Mouse (Mus musculus): Measurements from ENCODE around the gene Epn3.

Gene Epn3

GRCm38 (mm10) chr11:94471740-94472584 is 27.8 kb downstream of the Epn3 start:
- DNase-seq (ENCODE audit: extremely low spot score, low read depth, low spot score): no peak

GRCm38 (mm10) chr11:94470391-94470790 is 29.4 kb downstream of the Epn3 start:
- no peak for DNase-seq (ENCODE audit: extremely low spot score, low read depth, low spot score)

GRCm38 (mm10) chr11:94469136-94470064 is 30.4 kb downstream of the Epn3 start:
- no peak for DNase-seq (ENCODE audit: extremely low spot score, low read depth, low spot score)

- DNase-seq (ENCODE audit: extremely low spot score, low read depth, low spot score): no peak
Measured at GRCm38 (mm10) chr11:94468582-94469064, 31.2 kb downstream of the Epn3 start.

GRCm38 (mm10) chr11:94466333-94466855 is 33.4 kb downstream of the Epn3 start:
- DNase-seq (ENCODE audit: extremely low spot score, low read depth, low spot score): no peak

GRCm38 (mm10) chr11:94464170-94464569 is 35.6 kb downstream of the Epn3 start:
- no peak for DNase-seq (ENCODE audit: extremely low spot score, low read depth, low spot score)

- no peak for DNase-seq (ENCODE audit: extremely low spot score, low read depth, low spot score)
Measured at GRCm38 (mm10) chr11:94461856-94462255, 37.9 kb downstream of the Epn3 start.

- no peak for DNase-seq (ENCODE audit: extremely low spot score, low read depth, low spot score)
Measured at GRCm38 (mm10) chr11:94457001-94457400, 42.8 kb downstream of the Epn3 start.

GRCm38 (mm10) chr11:94456347-94456746 is 43.4 kb downstream of the Epn3 start:
- DNase-seq (ENCODE audit: extremely low spot score, low read depth, low spot score): no peak

GRCm38 (mm10) chr11:94455161-94455820 is 44.5 kb downstream of the Epn3 start:
- no peak for DNase-seq (ENCODE audit: extremely low spot score, low read depth, low spot score)

- DNase-seq (ENCODE audit: extremely low spot score, low read depth, low spot score): no peak
Measured at GRCm38 (mm10) chr11:94454756-94455155, 45.0 kb downstream of the Epn3 start.

- no peak for DNase-seq (ENCODE audit: extremely low spot score, low read depth, low spot score)
Measured at GRCm38 (mm10) chr11:94451091-94451773, 48.5 kb downstream of the Epn3 start.

- no peak for DNase-seq (ENCODE audit: extremely low spot score, low read depth, low spot score)
Measured at GRCm38 (mm10) chr11:94449886-94450285, 49.9 kb downstream of the Epn3 start.

GRCm38 (mm10) chr11:94449239-94449638 is 50.5 kb downstream of the Epn3 start:
- DNase-seq (ENCODE audit: extremely low spot score, low read depth, low spot score): no peak

- DNase-seq (ENCODE audit: extremely low spot score, low read depth, low spot score): no peak
Measured at GRCm38 (mm10) chr11:94447017-94447416, 52.8 kb downstream of the Epn3 start.

- DNase-seq (ENCODE audit: extremely low spot score, low read depth, low spot score): no peak
Measured at GRCm38 (mm10) chr11:94445300-94445699, 54.5 kb downstream of the Epn3 start.

GRCm38 (mm10) chr11:94444829-94445228 is 54.9 kb downstream of the Epn3 start:
- DNase-seq (ENCODE audit: extremely low spot score, low read depth, low spot score): no peak

GRCm38 (mm10) chr11:94441752-94442151 is 58.0 kb downstream of the Epn3 start:
- DNase-seq (ENCODE audit: extremely low spot score, low read depth, low spot score): no peak

GRCm38 (mm10) chr11:94441122-94441521 is 58.7 kb downstream of the Epn3 start:
- DNase-seq (ENCODE audit: extremely low spot score, low read depth, low spot score): no peak

- no peak for DNase-seq (ENCODE audit: extremely low spot score, low read depth, low spot score)
Measured at GRCm38 (mm10) chr11:94440421-94440820, 59.4 kb downstream of the Epn3 start.
